Comparison of ENCODE assay signal across 24 mouse cellular contexts in genomic region chr3:152305971-152306370, GRCm38 (mm10). TPM values are rescaled to one million over a fixed set of nuclear protein-coding genes. Genes with fewer than 3 reads are reported as not detected.
DNase-seq lines count a peak whose midpoint lies in the region; ATAC-seq lines count a peak whose summit lies in the region.
"Had no signal": no experiment of that assay in that cellular context is flagged by ENCODE, and none has a peak within 500 bp of the region (broad histone marks: within the 10 kb centered on the region; RNA-seq: fewer than 3 reads in every experiment).

No protein-coding gene starts in this region.

- intact Hi-C loops in gastrocnemius, postnatal 14 days (cut with DNase I; ENCODE audit: low total_unique reads) = no loop called here
- intact Hi-C loops in heart, postnatal 10 days (cut with DNase I) = loop anchor here (1.0 to 10.0 kb wide), 2 partner anchors 45 to 171 kb away; no protein-coding TSS in a partner anchor

- peak overlapping the region; percentile 78 to 99 for H3K27ac ChIP-seq in heart, embryonic 14.5 days (replicated peaks in 1 of 2; ENCODE audit: control insufficient read depth in 1 of 2, insufficient read depth in 1 of 2, low read depth in 2 of 2, low read length in 2 of 2)
- H3K27ac ChIP-seq in midbrain, embryonic 14.5 days (replicated peaks; ENCODE audit: low read depth, low read length) = no peak overlapping the region
- H3K27ac ChIP-seq: embryonic facial prominence, embryonic 13.5 days; forebrain, embryonic 13.5 days; hindbrain, embryonic 14.5 days; liver, embryonic 13.5 days; neural tube, embryonic 15.5 days had no signal

- peaks cover 2% of the 10 kb centered on the region; the same call in 1 of the 2 replicates for H3K9me3 ChIP-seq in heart, embryonic 14.5 days (ENCODE audit: control insufficient read depth, low read length)
- no peaks in the 10 kb centered on the region for H3K9me3 ChIP-seq in midbrain, embryonic 14.5 days (ENCODE audit: control insufficient read depth, low read length)
- H3K9me3 ChIP-seq: embryonic facial prominence, embryonic 13.5 days; forebrain, embryonic 13.5 days; liver, embryonic 13.5 days; neural tube, embryonic 15.5 days had no signal

- H3K4me3 ChIP-seq in heart, embryonic 14.5 days (ENCODE audit: control insufficient read depth in 1 of 2, insufficient read depth in 1 of 2, low read depth in 1 of 2, low read length in 2 of 2) = no peak overlapping the region
- no peak overlapping the region for H3K4me3 ChIP-seq in midbrain, embryonic 14.5 days (replicated peaks; ENCODE audit: low read depth, low read length)
- H3K4me3 ChIP-seq: embryonic facial prominence, embryonic 13.5 days; erythroblast, embryonic 14.5 days; forebrain, embryonic 13.5 days; liver, embryonic 13.5 days; neural tube, embryonic 15.5 days had no signal

- no peak overlapping the region for H3K4me2 ChIP-seq in heart, embryonic 14.5 days (ENCODE audit: low read length)
- no peak overlapping the region for H3K4me2 ChIP-seq in midbrain, embryonic 14.5 days (ENCODE audit: low read length)
- H3K4me2 ChIP-seq: embryonic facial prominence, embryonic 13.5 days; forebrain, embryonic 13.5 days; hindbrain, embryonic 14.5 days; liver, embryonic 13.5 days; midbrain, embryonic 11.5 days; neural tube, embryonic 15.5 days had no signal

- H3K9ac ChIP-seq in heart, embryonic 14.5 days (ENCODE audit: low read length) = peak overlapping the region; percentile 49
- no peak overlapping the region for H3K9ac ChIP-seq in midbrain, embryonic 14.5 days (replicated peaks; ENCODE audit: low read length)
- H3K9ac ChIP-seq: embryonic facial prominence, embryonic 13.5 days; forebrain, embryonic 13.5 days; hindbrain, embryonic 14.5 days; liver, embryonic 13.5 days; neural tube, embryonic 15.5 days had no signal

- peak; percentile 84 for DNase-seq in heart, adult 11 months
- DNase-seq in heart, postnatal 4 days = no peak
- DNase-seq in heart, adult 8-10 months (ENCODE audit: low spot score) = no peak
- peak; percentile 42 for DNase-seq in gastrocnemius, postnatal 14 days
- DNase-seq in heart, postnatal 10 days = peak; percentile 24 to 25
- no peak for DNase-seq in midbrain, embryonic 14.5 days
- DNase-seq: adrenal gland, postnatal 14 days; cerebellum, adult 2 months; cerebellum, postnatal 25 days; kidney, adult 18-20 months; kidney, postnatal 4 days; layer of hippocampus, adult 9-11 months; liver, embryonic 13.5 days had no signal

- 0 out of 2 replicates have a peak, but pooled peaks cover 4% of the 10 kb centered on the region for H3K36me3 ChIP-seq in heart, embryonic 14.5 days (ENCODE audit: control insufficient read depth, insufficient read depth, low read length)
- peaks cover 48% of the 10 kb centered on the region for H3K36me3 ChIP-seq in midbrain, embryonic 14.5 days (ENCODE audit: control insufficient read depth, insufficient read depth, low read length)

- WGBS in heart, embryonic 14.5 days = 60% methylated on average over 4 of the region's 4 CpGs
- WGBS in midbrain, embryonic 14.5 days = 84% methylated on average over 4 of the region's 4 CpGs

- H3K27me3 ChIP-seq in heart, embryonic 14.5 days (ENCODE audit: control insufficient read depth, insufficient read depth, low read length) = no peaks in the 10 kb centered on the region
- no peaks in the 10 kb centered on the region for H3K27me3 ChIP-seq in midbrain, embryonic 14.5 days (ENCODE audit: control insufficient read depth, insufficient read depth, low read length)
- H3K27me3 ChIP-seq: embryonic facial prominence, embryonic 13.5 days; forebrain, embryonic 13.5 days; liver, embryonic 13.5 days; neural tube, embryonic 15.5 days had no signal

- no peak for ATAC-seq in heart, embryonic 14.5 days (ENCODE audit: insufficient number of reproducible peaks, insufficient read depth, low FRiP score, low read depth)
- ATAC-seq in midbrain, embryonic 14.5 days (ENCODE audit: low FRiP score, low TSS enrichment) = no peak
- ATAC-seq: CD4-positive, CD25-positive, alpha-beta regulatory T cell, adult 4 months; forebrain, embryonic 13.5 days; inflammation-experienced regulatory T-cells, adult 6 months; lung, postnatal 0 days had no signal

- H3K4me1 ChIP-seq in heart, embryonic 14.5 days (ENCODE audit: control insufficient read depth in 2 of 2, insufficient read depth in 2 of 2, low read length in 2 of 2) = peaks cover 48 to 69% of the 10 kb centered on the region in 2 experiments
- no peaks in the 10 kb centered on the region for H3K4me1 ChIP-seq in midbrain, embryonic 14.5 days (ENCODE audit: control insufficient read depth, insufficient read depth, low read length)
- H3K4me1 ChIP-seq: forebrain, embryonic 13.5 days; neural tube, embryonic 15.5 days had no signal

RNA-seq across cellular contexts. Expression of gene Miga1, which starts 34.2 kb away (rescaled TPM):
- total RNA-seq in heart, postnatal 4 days (2021) = 10 to 100 TPM; 17.2 to 17.7 TPM
- 15.9 and 16.4 TPM in 2 replicates for polyA plus RNA-seq in heart, embryonic 14.5 days (2014; fragmentation: Nextera tagmentation; extraction: Ambion mirVana)
- total RNA-seq in heart, adult 8-10 months (2022) = 10 to 100 TPM; 10.4 to 15.8 (median 10.9) TPM
- total RNA-seq in gastrocnemius, postnatal 14 days (2021) = 1 to 10 TPM; 3.7 to 4.1 TPM
- total RNA-seq in heart, postnatal 10 days (2021) = 10 to 100 TPM; 13.3 to 15.6 TPM
- 19.3 and 23.7 TPM in 2 replicates for polyA plus RNA-seq in midbrain, embryonic 14.5 days (2014; fragmentation: Nextera tagmentation; extraction: Ambion mirVana)

RNA-seq across cellular contexts. Expression of gene Nexn, which starts 39.8 kb away (rescaled TPM):
- total RNA-seq in heart, postnatal 4 days (2021) = 100 to 1,000 TPM; 281 to 301 TPM
- 238 and 249 TPM in 2 replicates for polyA plus RNA-seq in heart, embryonic 14.5 days (2014; fragmentation: Nextera tagmentation; extraction: Ambion mirVana)
- 100 to 1,000 TPM; 264 to 407 (median 333) TPM for total RNA-seq in heart, adult 8-10 months (2022)
- 100 to 1,000 TPM; 323 to 367 TPM for total RNA-seq in gastrocnemius, postnatal 14 days (2021)
- total RNA-seq in heart, postnatal 10 days (2021) = 100 to 1,000 TPM; 284 to 289 TPM
- polyA plus RNA-seq in midbrain, embryonic 14.5 days (2014; fragmentation: Nextera tagmentation; extraction: Ambion mirVana) = 1.7 and 2.2 TPM in 2 replicates
- total RNA-seq: megakaryocyte progenitor cell, adult 5-6 weeks had no signal
- polyA plus RNA-seq: erythroblast, embryonic 14.5 days had no signal

RNA-seq across cellular contexts. Expression of gene Usp33, which starts 40.3 kb away (rescaled TPM):
- total RNA-seq in heart, postnatal 4 days (2021) = 10 to 100 TPM; 29.9 to 31.6 TPM
- 29.9 and 33.0 TPM in 2 replicates for polyA plus RNA-seq in heart, embryonic 14.5 days (2014; fragmentation: Nextera tagmentation; extraction: Ambion mirVana)
- total RNA-seq in heart, adult 8-10 months (2022) = 10 to 100 TPM; 24.5 to 25.5 (median 24.6) TPM
- total RNA-seq in gastrocnemius, postnatal 14 days (2021) = 10 to 100 TPM; 18.2 to 21.3 TPM
- total RNA-seq in heart, postnatal 10 days (2021) = 10 to 100 TPM; 30.2 to 30.7 TPM
- polyA plus RNA-seq in midbrain, embryonic 14.5 days (2014; fragmentation: Nextera tagmentation; extraction: Ambion mirVana) = 76.0 and 117 TPM in 2 replicates

Comparison
In these comparisons a context has a peak if more than half of its experiments do, and no peak if none do; other contexts are left out.
1. DNase-seq: peak in heart, adult 11 months (single experiment), gastrocnemius, postnatal 14 days (single experiment) and heart, postnatal 10 days (2 of 2); none in heart, postnatal 4 days (single experiment), heart, adult 8-10 months (single experiment) and midbrain, embryonic 14.5 days (single experiment).